Mouse (Mus musculus) limb, embryonic 10.5 days (tissue): ENCODE results near the gene Zfp410. TPM values are rescaled to one million over a fixed set of nuclear protein-coding genes. Genes with fewer than 3 reads are reported as not detected.

Experiments
- DNase-seq: peaks from one replicate; pipeline ENCODE4 v3.0.0-alpha.2; 2017; ENCODE audit warnings: low spot score
- H3K27ac ChIP-seq: fragments of 300-500 bp; sonication (generic); 2 replicates; pipeline ENCODE4 v1.5.1; 2016; ENCODE audit warnings: mild to moderate bottlenecking
- H3K27me3 ChIP-seq: fragments of 300-500 bp; sonication (generic); 2 replicates; pipeline ENCODE4 v1.6.1; 2016; ENCODE audit warnings: low read depth, mild to moderate bottlenecking; ENCODE audit not compliant: poor library complexity, severe bottlenecking
- H3K36me3 ChIP-seq: fragments of 300-500 bp; sonication (generic); 2 replicates; pipeline ENCODE4 v1.6.1; 2016; ENCODE audit warnings: mild to moderate bottlenecking, moderate library complexity
- H3K4me1 ChIP-seq: fragments of 300-500 bp; sonication (generic); 2 replicates; pipeline ENCODE4 v1.6.1; 2016
- H3K4me3 ChIP-seq: fragments of 300-500 bp; sonication (generic); 2 replicates; pipeline ENCODE4 v1.5.1; 2016; ENCODE audit warnings: mild to moderate bottlenecking, moderate library complexity
- H3K9me3 ChIP-seq: fragments of 300-500 bp; sonication (generic); replicated peaks from 2 replicates; pipeline ENCODE4 v1.6.1; 2016; ENCODE audit warnings: mild to moderate bottlenecking
- WGBS: fragments of 180-500 bp; shearing (Covaris S2); methylation state at CpG from one replicate; pipeline ENCODE4 v1.1.7; 2016; 5-methylcytosine and 5-hydroxymethylcytosine counted together
- polyA plus RNA-seq: library from polyadenylated mRNA; unstranded; fragments of >200 nt; fragmentation: Nextera tagmentation; extraction: Ambion mirVana; gene quantifications from 2 replicates; pipeline ENCODE4 v1.2.1, GENCODE M21; 2016

Zfp410 gene
- polyA plus RNA-seq, 1 experiment from 2014 or later: 137 TPM

GRCm38 (mm10) chr12:84366971-84367370 is 50.3 kb downstream of the Zfp410 start:
- Histone ChIP-seq H3K27ac (no peak overlapping the region), H3K9me3 (no peaks in the 10 kb centered on the region), H3K36me3 (peaks cover 51% of the 10 kb centered on the region), H3K4me1 (peaks cover 12% of the 10 kb centered on the region), H3K27me3 (no peaks in the 10 kb centered on the region), H3K4me3 (no peak overlapping the region)
- WGBS: 60% methylated on average over 9 of the region's 9 CpGs
- DNase-seq: no peak

GRCm38 (mm10) chr12:84371647-84372046 is 55.0 kb downstream of the Zfp410 start:
- Histone ChIP-seq H3K4me1 (no peaks in the 10 kb centered on the region), H3K27me3 (no peaks in the 10 kb centered on the region), H3K4me3 (no peak overlapping the region), H3K9me3 (no peaks in the 10 kb centered on the region), H3K36me3 (peaks cover 83% of the 10 kb centered on the region), H3K27ac (no peak overlapping the region)
- 94% methylated on average over 5 of the region's 5 CpGs for WGBS
- no peak for DNase-seq

- no peak overlapping the region for H3K4me3 ChIP-seq
- H3K27ac ChIP-seq: no peak overlapping the region
- no peaks in the 10 kb centered on the region for H3K9me3 ChIP-seq
- H3K4me1 ChIP-seq: no peaks in the 10 kb centered on the region
- H3K27me3 ChIP-seq: no peaks in the 10 kb centered on the region
- peaks cover 62% of the 10 kb centered on the region for H3K36me3 ChIP-seq
- no peak for DNase-seq
- 92% methylated on average over 6 of the region's 6 CpGs for WGBS
Measured at GRCm38 (mm10) chr12:84373831-84374481, 57.3 kb downstream of the Zfp410 start.

- 85% methylated on average over 4 of the region's 4 CpGs for WGBS
- Histone ChIP-seq H3K4me3 (no peak overlapping the region), H3K36me3 (no peaks in the 10 kb centered on the region), H3K27me3 (no peaks in the 10 kb centered on the region), H3K4me1 (no peaks in the 10 kb centered on the region), H3K9me3 (no peaks in the 10 kb centered on the region), H3K27ac (no peak overlapping the region)
- no peak for DNase-seq
Measured at GRCm38 (mm10) chr12:84382369-84382768, 65.7 kb downstream of the Zfp410 start.

- no peak overlapping the region for H3K27ac ChIP-seq
- no peaks in the 10 kb centered on the region for H3K9me3 ChIP-seq
- no peak for DNase-seq
- H3K36me3 ChIP-seq: no peaks in the 10 kb centered on the region
- H3K27me3 ChIP-seq: no peaks in the 10 kb centered on the region
- H3K4me3 ChIP-seq: no peak overlapping the region
- WGBS: 86% methylated on average over 5 of the region's 5 CpGs
- no peaks in the 10 kb centered on the region for H3K4me1 ChIP-seq
Measured at GRCm38 (mm10) chr12:84384644-84385081, 68.0 kb downstream of the Zfp410 start.

GRCm38 (mm10) chr12:84385408-84385807 is 68.8 kb downstream of the Zfp410 start:
- Histone ChIP-seq H3K9me3 (no peaks in the 10 kb centered on the region), H3K27ac (no peak overlapping the region), H3K27me3 (no peaks in the 10 kb centered on the region), H3K36me3 (no peaks in the 10 kb centered on the region), H3K4me3 (no peak overlapping the region), H3K4me1 (no peaks in the 10 kb centered on the region)
- no peak for DNase-seq
- 95% methylated on average over 4 of the region's 4 CpGs for whole genome bisulfite sequencing

GRCm38 (mm10) chr12:84388097-84388496 is 71.4 kb downstream of the Zfp410 start:
- 94% methylated on average over 8 of the region's 8 CpGs for WGBS
- DNase-seq: no peak
- Histone ChIP-seq H3K4me1 (no peaks in the 10 kb centered on the region), H3K4me3 (no peak overlapping the region), H3K9me3 (no peaks in the 10 kb centered on the region), H3K27me3 (no peaks in the 10 kb centered on the region), H3K36me3 (no peaks in the 10 kb centered on the region), H3K27ac (no peak overlapping the region)

- H3K9me3 ChIP-seq: no peaks in the 10 kb centered on the region
Measured at GRCm38 (mm10) chr12:84388774-84389400, 72.2 kb downstream of the Zfp410 start.

GRCm38 (mm10) chr12:84390336-84390735 is 73.7 kb downstream of the Zfp410 start:
- DNase-seq: peak; percentile 41
- Histone ChIP-seq H3K27me3 (no peaks in the 10 kb centered on the region), H3K4me3 (no peak overlapping the region), H3K36me3 (no peaks in the 10 kb centered on the region), H3K27ac (no peak overlapping the region), H3K4me1 (no peaks in the 10 kb centered on the region), H3K9me3 (no peaks in the 10 kb centered on the region)
- 77% methylated on average over 6 of the region's 6 CpGs for WGBS

More at GRCm38 (mm10) chr12:84388774-84389400, 72.2 kb downstream of the Zfp410 start:
- Histone ChIP-seq H3K36me3 (no peaks in the 10 kb centered on the region), H3K4me1 (no peaks in the 10 kb centered on the region), H3K27me3 (no peaks in the 10 kb centered on the region), H3K4me3 (no peak overlapping the region), H3K27ac (no peak overlapping the region)
- DNase-seq: no peak
- 74% methylated on average over 14 of the region's 14 CpGs for WGBS

- Histone ChIP-seq H3K27ac (no peak overlapping the region), H3K36me3 (no peaks in the 10 kb centered on the region), H3K27me3 (no peaks in the 10 kb centered on the region), H3K4me1 (no peaks in the 10 kb centered on the region), H3K4me3 (no peak overlapping the region), H3K9me3 (no peaks in the 10 kb centered on the region)
- no peak for DNase-seq
- 98% methylated on average over 4 of the region's 4 CpGs for WGBS
Measured at GRCm38 (mm10) chr12:84392681-84393080, 76.0 kb downstream of the Zfp410 start.

Other genes with a start within 250 kb of the Zfp410 start
- gene Acot5, start 247.5 kb upstream of the Zfp410 start, polyA plus RNA-seq: not detected in 2 replicates
- 0.48 and 0.73 TPM in 2 replicates for gene Acot6, start 216.2 kb upstream of the Zfp410 start, polyA plus RNA-seq
- 3.7 and 4.9 TPM in 2 replicates for gene Dnal1, start 202.5 kb upstream of the Zfp410 start, polyA plus RNA-seq
- gene Pnma1, start 168.4 kb upstream of the Zfp410 start, polyA plus RNA-seq: 1.2 TPM in 2 replicates
- 9.2 and 10.7 TPM in 2 replicates for gene Elmsan1, start 98.0 kb upstream of the Zfp410 start, polyA plus RNA-seq
- 12.9 and 14.6 TPM in 2 replicates for gene Ptgr2, start 31.6 kb upstream of the Zfp410 start, polyA plus RNA-seq
- gene Coq6, start 44.8 kb downstream of the Zfp410 start, polyA plus RNA-seq: 47.0 and 49.4 TPM in 2 replicates
- 3.7 TPM in 2 replicates for gene Fam161b, start 45.0 kb downstream of the Zfp410 start, polyA plus RNA-seq
- 7.8 and 8.9 TPM in 2 replicates for gene Entpd5, start 92.2 kb downstream of the Zfp410 start, polyA plus RNA-seq
- 0.36 and 0.51 TPM in 2 replicates for gene Bbof1, start 92.2 kb downstream of the Zfp410 start, polyA plus RNA-seq
- gene Rnf113a2, start 100.3 kb downstream of the Zfp410 start, polyA plus RNA-seq: 23.1 and 24.8 TPM in 2 replicates
- 13.2 and 20.6 TPM in 2 replicates for gene Aldh6a1, start 134.2 kb downstream of the Zfp410 start, polyA plus RNA-seq
- 25.8 and 29.2 TPM in 2 replicates for gene Lin52, start 134.6 kb downstream of the Zfp410 start, polyA plus RNA-seq